Mouse (Mus musculus): ENCODE measurements around the gene Gm20896. TPM values are rescaled to one million over a fixed set of nuclear protein-coding genes. Genes with fewer than 3 reads are reported as not detected.
"Not testable (repeated sequence)": the region's sequence is repeated elsewhere in the genome, so short reads cannot be mapped to it uniquely, and the experiment has no call there.

Gene Gm20896
- polyA plus RNA-seq (2016; fragmentation: Nextera tagmentation; extraction: Ambion mirVana), result not detected in 2 replicates

GRCm38 (mm10) chrY:35921426-35921825, at the start of gene Gm20896:
Gm20896 (minus strand) TSS chrY:35921526.
- DNase-seq (ENCODE audit: low spot score); H3K27me3 ChIP-seq (ENCODE audit: insufficient read depth, poor library complexity, severe bottlenecking); H3K36me3 ChIP-seq; H3K4me3 ChIP-seq; H3K27ac ChIP-seq; H3K9me3 ChIP-seq; H3K4me1 ChIP-seq (replicated peaks): not testable (repeated sequence)
- 79% methylated on average over 2 of the region's 6 CpGs for WGBS

Measured in hindbrain, embryonic 10.5 days (tissue).